Mouse (Mus musculus) layer of hippocampus, postnatal 36 days (tissue): ENCODE measurements at regions not wholly inside any gene's neighbourhood (a gene's known extent, or its start where the extent isn't known, plus 50 kb on each side); places are given as distances from the start of the nearest gene placed in this dataset.

ENCODE experiments used
- DNase-seq, 2 experiments: peaks; one replicate each; pipeline ENCODE4 v3.0.0; 2022

DNA sequence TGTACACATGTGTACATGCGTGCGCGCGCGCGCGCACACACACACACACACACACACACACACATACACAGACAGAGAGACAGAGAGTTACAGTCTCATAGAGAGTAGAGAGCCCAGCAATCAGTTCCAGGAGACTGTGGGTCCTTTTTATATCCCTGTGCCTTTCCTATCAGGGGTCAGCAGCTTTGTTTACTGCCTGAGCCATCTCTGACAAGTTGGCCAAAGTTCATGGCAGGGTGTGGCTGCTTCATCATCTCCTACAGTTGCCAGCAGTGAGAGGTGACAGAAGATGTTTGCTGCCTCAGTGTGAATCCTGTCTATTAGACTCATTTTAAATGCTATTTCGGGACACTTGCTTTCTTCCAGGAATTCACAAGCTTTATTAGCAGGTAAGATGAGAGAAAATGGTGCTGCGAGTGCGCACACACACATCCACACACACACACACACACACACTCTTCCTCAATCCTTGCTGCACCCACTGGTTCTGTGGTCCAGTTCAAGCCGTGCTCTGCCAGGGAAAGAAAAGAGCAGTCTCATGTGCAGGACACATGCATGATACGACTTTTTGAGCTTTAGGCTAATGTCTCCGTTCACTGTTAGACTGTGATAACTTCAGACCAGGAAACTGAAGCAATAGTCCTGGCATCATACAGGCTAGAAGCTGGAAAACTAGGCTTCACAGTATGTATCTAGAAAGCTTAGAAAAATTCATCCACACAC is 234.9 kb upstream of the Map3k1 start:
- DNase-seq = no peak

GRCm38 (mm10) chr13:112044372-112044771 is 235.6 kb upstream of the Map3k1 start:
- no peak for DNase-seq

DNA sequence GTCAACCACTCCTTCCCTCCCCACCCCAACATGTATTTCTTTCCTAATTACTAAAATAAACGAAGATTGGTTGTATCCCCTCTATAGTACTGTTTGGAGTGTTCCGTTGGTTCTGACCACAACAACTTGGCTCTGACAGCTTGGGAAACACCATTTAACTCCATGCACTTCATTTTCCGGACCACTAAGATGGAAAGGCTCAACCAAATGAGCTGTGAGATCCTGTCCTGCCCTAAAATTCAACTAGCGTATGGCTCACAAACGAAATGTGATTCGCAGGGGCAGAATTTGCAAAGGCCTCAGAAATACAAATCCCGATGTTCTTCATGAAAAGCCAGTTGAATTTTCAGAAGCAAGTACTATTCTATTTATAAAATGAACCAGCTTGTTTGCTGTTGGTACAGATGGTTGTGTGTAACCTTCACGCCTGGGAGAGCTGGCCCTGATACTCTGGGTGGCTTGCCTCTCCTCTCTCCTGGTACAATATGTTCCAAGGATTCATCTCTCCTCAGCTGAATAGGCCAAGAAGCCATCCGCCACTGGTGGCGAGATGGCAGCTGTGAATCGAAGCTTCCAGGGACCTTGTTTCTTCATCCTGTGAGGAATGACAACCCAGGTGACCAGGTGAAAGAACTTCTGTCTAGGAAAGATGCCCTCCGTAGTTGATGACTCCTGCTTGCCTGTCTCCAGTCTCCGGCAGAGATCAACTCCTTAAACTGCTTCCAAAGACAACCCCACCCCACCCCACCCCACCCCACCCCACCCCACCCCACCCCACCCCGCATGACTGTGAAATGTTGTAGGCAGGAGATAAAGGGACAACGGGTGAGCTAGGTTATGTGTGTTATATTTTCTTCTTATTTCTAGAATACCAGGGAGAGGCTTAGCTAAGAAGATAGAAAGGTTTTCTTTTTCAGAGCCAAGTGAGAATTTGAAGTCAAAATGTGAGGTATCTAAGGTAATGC is 237.7 kb upstream of the Map3k1 start:
- no peak for DNase-seq

DNA sequence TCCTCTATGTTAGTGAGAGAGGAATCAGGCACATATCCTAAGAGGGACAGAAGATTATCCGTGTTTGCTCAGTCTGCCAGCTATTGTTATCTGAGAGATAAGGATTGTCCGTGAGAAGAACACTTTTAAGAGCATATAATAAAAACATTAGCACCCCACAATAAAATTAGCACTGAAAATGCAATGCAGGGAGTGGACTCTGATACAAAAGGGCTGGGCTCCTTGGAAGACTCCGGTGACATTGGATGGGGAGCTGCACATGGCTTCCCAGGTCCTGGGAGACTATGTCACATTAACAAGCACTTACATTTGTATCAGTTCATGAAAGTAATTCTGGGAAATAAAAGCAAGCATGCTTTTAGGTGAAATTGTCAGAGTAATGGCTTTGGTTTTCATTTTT is 238.6 kb upstream of the Map3k1 start:
- no peak for DNase-seq

DNA sequence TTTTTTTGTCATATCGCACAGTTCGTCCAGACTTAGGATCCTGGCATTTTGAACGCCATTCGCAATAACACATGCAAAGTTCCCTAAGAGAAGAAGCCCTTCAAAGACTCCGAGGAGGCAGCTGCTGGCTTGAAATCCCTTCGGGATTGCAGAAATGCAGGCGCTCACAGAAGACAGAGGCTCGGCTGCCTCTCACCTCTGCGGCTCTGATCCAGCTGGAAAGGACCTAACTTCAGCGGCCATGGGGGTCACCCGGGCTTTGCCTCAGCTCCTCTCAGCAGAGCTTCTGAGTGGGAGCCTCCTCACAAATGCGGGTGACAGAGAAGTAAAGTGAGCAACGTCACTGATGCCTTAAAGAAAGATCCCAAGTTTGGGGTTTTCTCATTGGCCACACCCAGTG is 239.1 kb upstream of the Map3k1 start:
- DNase-seq = no peak

- DNase-seq = no peak
These were observed 239.5 kb upstream of the Map3k1 start for GRCm38 (mm10) chr13:112048327-112048726.

DNA sequence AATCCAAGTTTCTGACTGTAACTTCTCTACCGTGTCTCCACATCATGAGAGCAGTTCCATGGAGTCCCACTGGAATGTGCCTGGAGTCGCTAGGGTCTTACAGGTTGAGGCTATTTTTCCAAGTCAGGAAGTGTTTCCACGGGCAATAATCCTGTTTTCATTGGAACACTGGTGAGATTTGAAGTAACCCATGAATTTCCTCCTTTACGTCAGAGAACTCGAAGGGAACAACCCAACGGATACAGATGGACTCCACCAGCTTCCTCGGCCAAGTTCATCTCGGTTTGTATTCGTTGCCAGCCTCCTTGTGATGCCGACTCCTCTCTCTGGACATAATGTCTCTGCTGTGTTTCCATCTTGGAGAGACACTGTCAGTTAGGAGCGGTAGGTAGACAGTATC is 237.4 kb upstream of the Ankrd55 start:
- DNase-seq = no peak

GRCm38 (mm10) chr13:112052011-112052410 is 236.2 kb upstream of the Ankrd55 start:
- DNase-seq = no peak

GRCm38 (mm10) chr13:112052456-112052855 is 235.8 kb upstream of the Ankrd55 start:
- no peak for DNase-seq

GRCm38 (mm10) chr13:112054879-112055371 is 233.3 kb upstream of the Ankrd55 start:
- DNase-seq = no peak

- peak; percentile 3 to 9 for DNase-seq
These were observed 230.0 kb upstream of the Ankrd55 start for GRCm38 (mm10) chr13:112058218-112058617.

- no peak for DNase-seq
These were observed 229.5 kb upstream of the Ankrd55 start for GRCm38 (mm10) chr13:112058771-112059170.

GRCm38 (mm10) chr13:112062024-112062423 is 226.2 kb upstream of the Ankrd55 start:
- DNase-seq = no peak

DNA sequence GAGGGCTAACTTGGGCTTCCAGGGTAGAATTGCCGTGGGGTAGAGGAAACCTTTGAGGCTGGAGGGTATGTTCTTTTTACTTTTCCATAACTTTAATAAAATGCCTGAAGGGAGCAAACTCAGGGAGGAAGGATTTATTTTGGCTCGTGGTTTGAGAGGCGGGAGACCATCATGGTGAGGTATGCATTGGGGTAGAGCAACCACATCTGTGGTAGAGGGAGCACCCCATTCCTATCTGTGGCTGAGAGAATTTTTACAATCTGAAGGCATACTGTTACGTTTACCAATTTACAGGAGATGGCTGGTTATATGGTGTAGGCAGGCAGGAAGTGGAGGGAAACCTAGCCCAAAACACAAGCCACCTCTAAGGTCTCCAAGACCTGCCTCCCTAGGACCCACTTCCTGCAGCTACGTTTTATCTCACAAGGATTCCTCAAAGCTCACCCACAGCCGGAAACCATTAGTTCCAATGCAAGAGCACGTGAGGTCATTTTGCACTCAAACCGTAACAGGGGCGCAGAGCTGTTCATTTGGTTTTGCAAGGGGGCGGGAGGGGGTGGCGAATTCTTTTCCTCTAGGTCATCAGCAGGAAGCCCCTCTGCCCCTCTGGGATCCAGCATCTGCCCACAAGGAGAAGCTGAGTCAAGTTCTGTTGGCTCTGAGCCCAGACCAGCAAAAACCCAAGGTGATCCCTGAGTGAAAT is 224.7 kb upstream of the Ankrd55 start:
- DNase-seq = no peak

DNA sequence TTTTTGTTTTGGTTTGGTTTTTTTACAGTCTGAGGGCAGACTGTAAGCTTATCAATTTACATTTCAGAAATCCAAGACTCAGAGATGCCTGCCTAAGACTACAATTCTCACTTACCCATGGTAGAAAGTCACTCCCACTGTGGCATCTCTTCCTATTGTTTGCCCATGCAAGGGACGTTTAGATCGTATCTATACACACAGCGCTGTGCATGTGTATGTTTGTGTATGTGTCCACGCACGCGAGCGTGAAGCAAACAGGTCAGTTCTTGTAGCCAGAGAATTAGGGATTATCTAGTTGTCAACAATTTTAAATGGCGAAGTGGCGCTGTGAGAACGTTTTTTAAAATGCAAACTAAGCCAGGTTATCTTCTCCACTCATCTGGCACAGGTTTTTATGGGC is 223.6 kb upstream of the Ankrd55 start:
- no peak for DNase-seq

GRCm38 (mm10) chr13:112067066-112067847 is 221.0 kb upstream of the Ankrd55 start:
- no peak for DNase-seq

DNA sequence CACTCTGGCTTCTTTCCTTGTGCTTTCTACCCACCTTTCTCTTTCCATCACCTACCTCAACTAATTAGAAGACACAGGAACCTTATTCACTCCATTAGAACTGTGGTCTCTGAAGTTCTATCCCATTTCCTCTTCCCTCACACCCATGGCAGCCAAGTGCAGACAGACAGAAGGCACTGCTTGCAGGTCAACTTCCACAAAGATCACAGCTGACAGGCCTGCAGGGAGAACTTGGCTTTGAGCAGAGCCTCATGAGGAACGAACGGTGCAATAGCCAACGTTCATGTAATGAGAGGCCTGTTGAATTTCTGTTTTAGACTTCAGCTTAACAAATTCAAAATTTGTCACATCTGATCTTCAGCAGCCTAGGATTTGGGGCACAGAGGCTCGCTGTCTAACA is 217.5 kb upstream of the Ankrd55 start:
- DNase-seq = no peak

- DNase-seq = no peak
These were observed 216.9 kb upstream of the Ankrd55 start for GRCm38 (mm10) chr13:112071209-112071955.

DNA sequence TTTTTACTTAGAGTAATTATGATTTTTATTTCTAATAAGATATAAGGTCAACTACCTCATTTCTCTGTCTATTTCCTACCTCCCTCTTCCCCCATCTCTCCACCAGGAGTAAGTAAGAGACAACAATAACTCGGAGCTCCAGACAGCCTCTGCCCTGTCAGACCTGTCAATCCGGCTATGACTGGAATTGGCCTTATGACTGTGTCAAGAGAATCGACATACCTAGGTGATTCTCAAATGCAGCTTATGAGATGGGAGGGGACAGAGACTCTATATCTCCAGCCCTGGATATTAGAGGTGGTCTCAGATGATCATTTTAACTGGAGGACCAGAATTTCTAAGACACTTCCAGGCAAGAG is 216.3 kb upstream of the Ankrd55 start:
- DNase-seq = no peak

DNA sequence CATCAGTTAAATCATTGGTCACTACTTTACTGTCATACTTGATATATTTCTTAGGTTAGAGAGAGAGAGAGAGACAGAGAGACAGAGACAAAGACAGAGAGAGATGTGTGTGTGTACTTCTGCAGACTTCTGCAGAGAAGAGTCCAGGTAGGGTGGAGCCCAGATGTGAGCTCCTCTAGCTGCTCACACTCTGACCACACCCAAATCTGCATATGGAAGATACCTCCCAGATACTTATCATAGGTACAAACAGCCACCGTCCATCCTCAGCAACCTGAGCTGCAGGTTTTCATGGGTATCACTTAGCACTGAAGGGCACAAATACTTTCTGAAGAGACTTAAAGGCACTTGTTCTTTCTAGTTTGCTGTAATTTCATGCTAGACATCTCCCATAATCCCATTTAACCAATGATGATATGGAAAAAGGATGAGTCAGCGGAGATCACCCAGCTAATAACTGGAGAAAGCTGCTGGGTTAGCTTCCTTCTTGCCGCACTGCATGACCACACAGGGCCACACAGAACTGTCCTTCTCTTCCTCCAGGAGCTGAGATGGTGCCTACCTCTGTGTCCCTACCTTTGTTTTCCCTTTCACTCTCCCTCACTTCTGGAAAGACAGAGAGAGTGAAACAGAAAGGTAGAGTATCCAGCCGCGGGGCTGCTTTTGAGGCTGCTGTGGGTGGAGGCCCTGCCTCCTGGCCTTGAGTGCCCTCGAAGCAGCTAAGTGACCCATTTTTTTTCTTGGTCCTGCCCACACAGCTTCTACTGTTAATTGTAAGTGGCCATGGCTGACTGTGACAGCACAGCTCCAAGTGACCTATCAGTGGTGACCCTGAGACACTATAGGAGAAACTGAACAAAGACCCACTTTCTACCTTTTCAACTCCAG is 214.5 kb upstream of the Ankrd55 start:
- no peak for DNase-seq
